Mouse (Mus musculus) liver, embryonic 15.5 days (tissue): ENCODE data around the gene Gm12258. TPM values are rescaled to one million over a fixed set of nuclear protein-coding genes. Genes with fewer than 3 reads are reported as not detected.
A peak's percentile ranks its signal among the peaks of the same experiment; 100 is the strongest.
"Not testable (repeated sequence)": the region's sequence is repeated elsewhere in the genome, so short reads cannot be mapped to it uniquely, and the experiment has no call there.

Experiments
- ATAC-seq: fragments of 200-750 bp; cut with Nextera tagmentation; 2 replicates; pipeline ENCODE4 v1.8.0; 2017; ENCODE audit warnings: moderate number of reproducible peaks, mild to moderate bottlenecking, moderate library complexity; ENCODE audit not compliant: insufficient read depth
- H3K27ac ChIP-seq: fragments of 300-500 bp; sonication (generic); replicated peaks from 2 replicates; pipeline ENCODE4 v1.5.1; 2015; ENCODE audit warnings: mild to moderate bottlenecking, inconsistent platforms
- H3K27me3 ChIP-seq: fragments of 300-500 bp; sonication (generic); 2 replicates; pipeline ENCODE4 v1.6.1; 2015; ENCODE audit warnings: mild to moderate bottlenecking, inconsistent platforms
- H3K36me3 ChIP-seq: fragments of 300-500 bp; sonication (generic); replicated peaks from 2 replicates; pipeline ENCODE4 v1.6.1; 2015; ENCODE audit warnings: moderate library complexity, mild to moderate bottlenecking, inconsistent platforms
- H3K4me1 ChIP-seq: fragments of 300-500 bp; sonication (generic); replicated peaks from 2 replicates; pipeline ENCODE4 v1.6.1; 2015; ENCODE audit warnings: inconsistent platforms
- H3K4me2 ChIP-seq: fragments of 300-500 bp; sonication (generic); 2 replicates; pipeline ENCODE4 v1.6.1; 2015; ENCODE audit warnings: moderate library complexity, mild to moderate bottlenecking, inconsistent platforms
- H3K4me3 ChIP-seq: fragments of 300-500 bp; sonication (generic); replicated peaks from 2 replicates; pipeline ENCODE4 v1.5.1; 2015; ENCODE audit warnings: mild to moderate bottlenecking, inconsistent platforms
- H3K9ac ChIP-seq: fragments of 300-500 bp; sonication (generic); 2 replicates; pipeline ENCODE4 v1.6.1; 2015; ENCODE audit warnings: moderate library complexity, mild to moderate bottlenecking, inconsistent platforms
- H3K9me3 ChIP-seq: fragments of 300-500 bp; sonication (generic); replicated peaks from 2 replicates; pipeline ENCODE4 v1.6.1; 2016; ENCODE audit warnings: inconsistent platforms
- WGBS: fragments of 180-500 bp; shearing (Covaris S2); methylation state at CpG from one replicate; pipeline ENCODE4 v1.1.7; 2015; ENCODE audit warnings: mixed read lengths; ENCODE audit not compliant: insufficient replicate concordance; 5-methylcytosine and 5-hydroxymethylcytosine counted together
- polyA plus RNA-seq: library from polyadenylated mRNA; unstranded; fragments of >200 nt; fragmentation: Nextera tagmentation; extraction: Ambion mirVana; gene quantifications from 2 replicates; pipeline ENCODE4 v1.2.1, GENCODE M21; 2015

Gene Gm12258
- polyA plus RNA-seq, result 1.7 and 2.6 TPM in 2 replicates

DNA sequence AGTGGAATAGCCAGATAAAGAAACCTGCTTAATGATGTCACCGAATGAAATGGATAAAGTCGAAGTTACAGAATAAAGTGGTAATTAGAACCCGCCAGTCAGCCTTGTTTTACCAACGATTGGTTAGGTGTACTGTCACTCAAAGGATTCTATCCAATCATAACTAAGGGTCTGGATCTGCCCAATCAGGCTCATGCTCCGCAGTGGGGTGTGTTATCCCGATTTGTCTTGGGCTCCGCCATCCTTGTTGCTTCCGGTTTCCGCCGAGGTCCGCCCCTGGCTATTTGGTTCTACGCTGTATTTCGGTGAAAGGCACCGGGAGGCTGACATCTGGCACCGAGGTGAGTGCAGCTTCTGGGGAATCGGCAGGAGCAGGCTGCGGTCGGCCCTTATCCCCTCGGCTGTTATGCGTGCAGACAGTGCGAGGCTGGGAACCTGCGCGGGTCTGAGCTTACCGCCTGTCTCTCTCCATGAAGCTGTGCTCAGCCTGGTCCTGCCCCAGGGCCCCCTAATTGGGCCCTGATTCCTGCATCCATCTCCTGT lies at the start of gene Gm12258:
Gm12258 (plus strand) TSS at position 240 of the 543 bp plus-strand sequence.
- peak; percentile 100 for ATAC-seq

GRCm38 (mm10) chr11:58799747-58800146 lies 47.2 kb upstream of the Gm12258 start:
- WGBS, result 45% methylated on average over 5 of the region's 5 CpGs
- ATAC-seq, result no peak

More for the DNA sequence above, at the start of gene Gm12258:
- Histone ChIP-seq H3K36me3 (peaks cover 12% of the 10 kb centered on the region), H3K9ac (peak within 1 kb of the TSS; percentile 88), H3K9me3 (no peaks in the 10 kb centered on the region), H3K4me3 (peak within 1 kb of the TSS; percentile 87), H3K27ac (peak within 1 kb of the TSS; percentile 83), H3K4me2 (peak within 1 kb of the TSS; percentile 86), H3K4me1 (peaks cover 14% of the 10 kb centered on the region), H3K27me3 (no peaks in the 10 kb centered on the region)
- under 1% methylated on average over 24 of the region's 24 CpGs for WGBS

DNA sequence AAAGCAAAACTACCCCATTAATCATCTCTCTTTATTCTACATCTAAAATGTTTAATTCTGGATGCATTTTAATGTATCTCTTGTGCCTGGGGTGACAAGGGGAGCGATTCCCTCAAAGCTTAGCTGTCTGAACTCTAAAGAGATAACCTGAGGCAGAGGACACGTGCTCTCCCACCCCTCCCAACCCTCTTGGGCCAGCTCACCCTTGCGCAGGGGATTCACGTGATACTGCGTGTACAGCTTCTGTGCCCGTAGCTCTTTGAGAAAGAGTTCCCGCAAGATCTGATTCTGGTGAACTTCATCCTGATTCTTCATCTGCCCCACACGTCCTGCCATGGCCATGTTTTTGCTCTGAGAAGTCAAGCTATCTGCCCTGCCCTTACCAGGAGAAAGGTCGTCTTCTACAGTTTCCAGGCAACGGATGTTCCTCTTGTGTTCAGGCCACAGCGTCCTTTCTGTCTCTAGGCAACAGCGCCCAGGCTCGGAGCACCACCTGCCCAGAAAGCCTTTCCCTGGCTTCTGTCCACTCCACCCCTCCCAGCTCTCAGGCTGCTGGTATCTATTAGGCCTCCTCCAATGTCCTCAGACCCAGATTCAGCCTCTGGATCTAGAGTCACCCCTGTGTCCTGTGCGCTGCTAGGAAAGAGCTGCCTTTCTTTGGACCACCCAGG lies 45.3 kb upstream of the Gm12258 start, which contains the start of gene Fam183b:
Fam183b (minus strand) TSS at position 403 of the 671 bp plus-strand sequence.
- H3K9ac ChIP-seq, result no peak within 1 kb of the TSS
- 37% methylated on average over 14 of the region's 14 CpGs for WGBS
- no peak within 1 kb of the TSS for H3K4me3 ChIP-seq

More at GRCm38 (mm10) chr11:58799747-58800146, 47.2 kb upstream of the Gm12258 start:
- Histone ChIP-seq H3K4me2 (no peak overlapping the region), H3K9me3 (no peaks in the 10 kb centered on the region), H3K9ac (no peak overlapping the region), H3K4me3 (no peak overlapping the region), H3K4me1 (no peaks in the 10 kb centered on the region), H3K27me3 (no peaks in the 10 kb centered on the region), H3K36me3 (no peaks in the 10 kb centered on the region), H3K27ac (no peak overlapping the region)

DNA sequence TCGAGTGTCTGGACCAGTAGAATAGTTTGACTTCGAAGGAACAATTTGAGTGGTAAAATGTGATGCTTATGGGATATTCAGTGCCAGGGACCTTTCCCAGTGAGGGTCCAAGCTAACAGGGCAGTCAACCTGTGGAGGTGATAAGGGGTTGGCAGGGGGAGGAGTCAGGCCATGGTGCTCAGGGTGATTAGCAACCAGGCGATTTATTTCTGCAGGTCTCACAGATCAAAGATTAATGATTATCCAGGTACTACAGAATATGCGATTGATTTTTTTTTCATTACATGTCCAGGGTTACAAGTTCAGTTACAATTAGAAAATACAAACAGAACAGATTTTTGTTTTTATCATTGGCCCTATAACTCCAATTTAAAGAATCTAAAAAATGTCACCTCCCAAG lies 43.1 kb upstream of the Gm12258 start:
- no peak overlapping the region for H3K9ac ChIP-seq
- no peak for ATAC-seq
- H3K36me3 ChIP-seq, result no peaks in the 10 kb centered on the region
- no peak overlapping the region for H3K27ac ChIP-seq
- H3K9me3 ChIP-seq, result no peaks in the 10 kb centered on the region
- no peaks in the 10 kb centered on the region for H3K27me3 ChIP-seq
- H3K4me2 ChIP-seq, result no peak overlapping the region
- WGBS, result 47% methylated on average over 4 of the region's 4 CpGs
- no peak overlapping the region for H3K4me3 ChIP-seq
- H3K4me1 ChIP-seq, result no peaks in the 10 kb centered on the region

More for the DNA sequence above, 45.3 kb upstream of the Gm12258 start, which contains the start of gene Fam183b:
- H3K36me3 ChIP-seq, result no peaks in the 10 kb centered on the region
- no peak within 1 kb of the TSS for H3K4me2 ChIP-seq
- H3K4me1 ChIP-seq, result no peaks in the 10 kb centered on the region
- no peak for ATAC-seq
- H3K27me3 ChIP-seq, result no peaks in the 10 kb centered on the region
- H3K9me3 ChIP-seq, result no peaks in the 10 kb centered on the region
- H3K27ac ChIP-seq, result no peak within 1 kb of the TSS

DNA sequence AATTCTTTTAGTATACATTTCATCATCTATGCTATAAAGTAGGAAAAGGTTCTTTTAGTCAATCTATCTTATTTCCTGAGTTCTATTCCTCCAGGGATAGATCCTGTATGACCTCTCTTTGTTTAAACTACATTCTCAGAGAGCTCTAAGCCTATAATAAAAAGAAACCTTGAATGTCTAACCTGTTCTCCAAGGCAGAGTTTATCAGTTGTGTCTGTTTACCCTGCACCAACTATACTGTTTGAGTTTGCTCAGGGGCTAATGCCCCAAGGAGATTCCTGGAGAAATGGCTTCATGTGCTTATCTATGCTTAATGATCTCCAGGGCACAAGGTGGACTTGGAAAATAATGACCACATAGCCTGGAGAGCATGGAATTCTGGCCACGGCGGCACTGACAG lies 42.6 kb upstream of the Gm12258 start:
- no peak overlapping the region for H3K9ac ChIP-seq
- 66% methylated on average over 2 of the region's 2 CpGs for WGBS
- no peak overlapping the region for H3K27ac ChIP-seq
- H3K27me3 ChIP-seq, result no peaks in the 10 kb centered on the region
- no peaks in the 10 kb centered on the region for H3K36me3 ChIP-seq
- ATAC-seq, result no peak
- no peaks in the 10 kb centered on the region for H3K9me3 ChIP-seq
- H3K4me1 ChIP-seq, result no peaks in the 10 kb centered on the region
- no peak overlapping the region for H3K4me3 ChIP-seq
- no peak overlapping the region for H3K4me2 ChIP-seq

DNA sequence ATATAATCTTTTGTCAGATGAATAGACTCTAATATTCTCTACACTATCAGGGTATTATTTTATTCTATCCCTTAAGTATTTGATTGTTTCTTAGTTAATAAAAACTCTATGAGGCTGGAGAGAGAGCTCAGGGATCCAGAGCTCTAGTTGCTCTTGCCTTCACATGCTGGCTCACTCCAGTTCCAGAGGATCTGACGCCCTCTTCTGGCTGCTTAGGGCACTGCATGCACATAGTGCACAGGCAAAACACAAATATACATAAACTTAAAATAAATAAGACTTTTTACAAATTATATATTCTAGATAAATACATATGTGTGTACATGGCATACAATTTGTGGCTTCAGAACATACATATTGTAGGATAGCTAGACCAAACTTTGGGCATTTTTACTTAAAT lies 35.0 kb upstream of the Gm12258 start:
- ATAC-seq, result no peak
- Histone ChIP-seq H3K4me1 (no peaks in the 10 kb centered on the region), H3K9me3 (no peaks in the 10 kb centered on the region), H3K27ac (no peak overlapping the region), H3K9ac (no peak overlapping the region), H3K4me2 (no peak overlapping the region), H3K27me3 (no peaks in the 10 kb centered on the region), H3K36me3 (no peaks in the 10 kb centered on the region), H3K4me3 (no peak overlapping the region)
- 3% methylated on average over 1 of the region's 1 CpGs for whole genome bisulfite sequencing

GRCm38 (mm10) chr11:58814700-58815099 lies 32.3 kb upstream of the Gm12258 start, which contains the start of gene Olfr313:
Gene Olfr313 (plus strand): TSS chr11:58815000.
- H3K27ac ChIP-seq, H3K4me3 ChIP-seq, H3K36me3 ChIP-seq, H3K4me2 ChIP-seq, ATAC-seq, H3K9me3 ChIP-seq, H3K9ac ChIP-seq, H3K4me1 ChIP-seq, H3K27me3 ChIP-seq: not testable (repeated sequence)
- WGBS, result 36% methylated on average over 1 of the region's 1 CpGs

GRCm38 (mm10) chr11:58815676-58816075 lies 31.3 kb upstream of the Gm12258 start:
- Histone ChIP-seq H3K4me2 (no peak overlapping the region), H3K27me3 (no peaks in the 10 kb centered on the region), H3K4me3 (no peak overlapping the region), H3K9ac (no peak overlapping the region), H3K27ac (no peak overlapping the region), H3K9me3 (no peaks in the 10 kb centered on the region), H3K36me3 (no peaks in the 10 kb centered on the region), H3K4me1 (no peaks in the 10 kb centered on the region)
- WGBS, result 54% methylated on average over 1 of the region's 1 CpGs
- no peak for ATAC-seq

DNA sequence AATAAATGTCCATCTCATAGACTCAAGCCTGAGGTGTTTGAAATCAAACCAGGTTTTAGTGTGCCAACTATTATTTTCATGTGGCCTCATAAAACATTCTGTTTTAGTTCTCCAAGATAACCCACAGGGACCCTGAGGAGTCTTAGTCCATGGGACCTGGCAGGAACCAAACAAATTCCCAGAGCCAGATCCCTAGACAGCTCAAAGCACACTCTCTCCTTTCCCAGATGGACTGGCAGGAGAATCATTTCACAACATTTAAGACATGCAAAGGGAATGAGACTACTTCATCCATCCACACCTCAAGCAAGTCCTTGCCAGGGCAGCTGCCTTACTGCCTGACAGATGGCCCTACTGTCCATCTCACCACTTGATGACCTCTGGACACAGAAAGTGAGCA lies 18.0 kb upstream of the Gm12258 start, which contains the start of gene Olfr312:
Olfr312 (plus strand) TSS at position 301 of the 400 bp plus-strand sequence.
- H3K4me3 ChIP-seq, H3K9me3 ChIP-seq, H3K4me2 ChIP-seq, ATAC-seq, H3K4me1 ChIP-seq, H3K27ac ChIP-seq, H3K27me3 ChIP-seq, H3K9ac ChIP-seq, H3K36me3 ChIP-seq: not testable (repeated sequence)

DNA sequence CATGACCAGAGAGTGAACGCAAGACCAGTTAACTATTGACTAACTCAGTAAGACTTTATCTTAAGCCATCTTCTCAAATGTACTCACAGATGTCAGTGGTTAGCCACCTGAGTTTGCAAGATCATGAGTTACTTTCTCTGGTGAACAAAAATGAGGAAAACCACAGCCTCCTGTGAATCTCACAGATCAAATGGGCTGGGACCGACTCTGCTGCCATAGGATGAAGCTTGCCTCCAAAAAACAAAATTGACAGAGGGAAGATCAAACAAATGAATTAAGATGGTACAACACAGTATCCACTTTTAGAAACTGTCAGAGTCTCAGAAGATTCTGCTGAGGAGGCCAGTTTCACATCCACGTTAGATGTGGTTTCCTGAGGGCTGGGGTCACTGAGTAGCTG lies 17.2 kb upstream of the Gm12258 start:
- no peak overlapping the region for H3K27ac ChIP-seq
- H3K4me3 ChIP-seq, result no peak overlapping the region
- H3K4me1 ChIP-seq, result no peaks in the 10 kb centered on the region
- no peaks in the 10 kb centered on the region for H3K9me3 ChIP-seq
- no peak overlapping the region for H3K4me2 ChIP-seq
- 37% methylated on average over 3 of the region's 3 CpGs for WGBS
- no peaks in the 10 kb centered on the region for H3K27me3 ChIP-seq
- no peaks in the 10 kb centered on the region for H3K36me3 ChIP-seq
- no peak for ATAC-seq
- no peak overlapping the region for H3K9ac ChIP-seq

DNA sequence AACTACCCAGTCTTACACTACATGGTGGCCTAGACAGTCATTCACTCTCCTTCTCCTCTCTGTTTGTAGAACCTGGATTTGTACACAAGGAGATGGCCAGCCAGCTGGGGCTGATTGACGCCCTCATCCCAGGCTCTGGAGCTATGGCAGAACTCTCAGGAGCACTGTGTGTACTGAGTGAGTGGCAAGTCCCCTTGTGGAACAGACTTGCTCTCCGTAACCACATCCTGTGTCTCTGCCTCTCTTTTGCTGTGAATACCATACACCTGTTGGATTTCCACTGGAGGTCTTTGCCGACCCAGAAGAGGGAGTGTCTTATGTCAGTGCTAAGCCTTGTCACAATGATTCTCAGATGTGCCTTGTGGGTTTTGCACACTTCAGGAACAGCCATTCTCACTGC lies 14.4 kb upstream of the Gm12258 start:
- not testable (repeated sequence) for ATAC-seq

More for the DNA sequence above, 14.4 kb upstream of the Gm12258 start:
- not testable (repeated sequence) for H3K4me1 ChIP-seq, H3K36me3 ChIP-seq, H3K27ac ChIP-seq, H3K4me3 ChIP-seq, H3K4me2 ChIP-seq, H3K9me3 ChIP-seq, H3K9ac ChIP-seq, H3K27me3 ChIP-seq
- 61% methylated on average over 3 of the region's 3 CpGs for WGBS
